Mouse (Mus musculus) lung, postnatal 0 days (tissue): Measurements from ENCODE around the gene Atp5j. TPM values are rescaled to one million over a fixed set of nuclear protein-coding genes. Genes with fewer than 3 reads are reported as not detected.

Experiments
- ATAC-seq: fragments of 200-750 bp; cut with Nextera tagmentation; 2 replicates; pipeline ENCODE4 v1.8.0; 2017; ENCODE audit warnings: moderate library complexity
- DNase-seq: peaks from one replicate; pipeline ENCODE4 v3.0.0-alpha.2; 2016; ENCODE audit warnings: low spot score
- H3K27ac ChIP-seq: fragments of 300-500 bp; sonication (generic); 2 replicates; pipeline ENCODE4 v1.5.1; 2014; ENCODE audit warnings: antibody characterized with exemption, mild to moderate bottlenecking, low read length, mixed read lengths
- H3K27me3 ChIP-seq: fragments of 300-500 bp; sonication (generic); replicated peaks from 2 replicates; pipeline ENCODE4 v1.6.1; 2014; ENCODE audit warnings: low read length, mixed read lengths; ENCODE audit not compliant: insufficient read depth
- H3K36me3 ChIP-seq: fragments of 300-500 bp; sonication (generic); 2 replicates; pipeline ENCODE4 v1.6.1; 2014; ENCODE audit warnings: low read length, mixed read lengths; ENCODE audit not compliant: insufficient read depth
- H3K4me1 ChIP-seq: fragments of 300-500 bp; sonication (generic); 2 replicates; pipeline ENCODE4 v1.6.1; 2014; ENCODE audit warnings: antibody characterized with exemption, low read depth, low read length, mixed read lengths; ENCODE audit not compliant: insufficient read depth
- H3K4me2 ChIP-seq: fragments of 300-500 bp; sonication (generic); replicated peaks from 2 replicates; pipeline ENCODE4 v1.6.1; 2014; ENCODE audit warnings: low read depth, mild to moderate bottlenecking, low read length, moderate library complexity, mixed read lengths
- H3K4me3 ChIP-seq: fragments of 300-500 bp; sonication (generic); 2 replicates; pipeline ENCODE4 v1.5.1; 2014; ENCODE audit warnings: low read depth, low read length
- H3K9ac ChIP-seq: fragments of 300-500 bp; sonication (generic); replicated peaks from 2 replicates; pipeline ENCODE4 v1.6.1; 2014; ENCODE audit warnings: low read depth, mild to moderate bottlenecking
- H3K9me3 ChIP-seq: fragments of 300-500 bp; sonication (generic); 2 replicates; pipeline ENCODE4 v1.6.1; 2016; ENCODE audit warnings: low read length, mixed read lengths
- CTCF ChIP-seq: IDR thresholded peaks from 2 replicates; pipeline ENCODE4 v1.5.1; 2016; ENCODE audit warnings: antibody characterized with exemption, mild to moderate bottlenecking
- EP300 ChIP-seq: IDR thresholded peaks from 2 replicates; pipeline ENCODE4 v1.6.1; 2016; ENCODE audit warnings: antibody characterized with exemption, mild to moderate bottlenecking, control low read depth
- WGBS: fragments of 180-500 bp; shearing (Covaris S2); extraction: QIAGEN DNeasy Blood & Tissue Kit; methylation state at CpG from one replicate; pipeline ENCODE4 v1.1.7; 2014; 5-methylcytosine and 5-hydroxymethylcytosine counted together
- polyA plus RNA-seq: library from polyadenylated mRNA; unstranded; fragments of >200 nt; fragmentation: Nextera tagmentation; extraction: Ambion mirVana; gene quantifications from 2 replicates; pipeline ENCODE4 v1.2.1, GENCODE M21; 2015

Atp5j gene
- 663 and 711 TPM in 2 replicates for polyA plus RNA-seq

GRCm38 (mm10) chr16:84835441-84835822, at the start of gene Atp5j:
Gene Atp5j, minus strand, starts transcription at chr16:84835625.
- H3K4me3 ChIP-seq: peak within 1 kb of the TSS; percentile 92
- H3K4me2 ChIP-seq: peak within 1 kb of the TSS; percentile 78
- under 1% methylated on average over 33 of the region's 57 CpGs for WGBS
- H3K9ac ChIP-seq: peak within 1 kb of the TSS; percentile 97
- H3K4me1 ChIP-seq: peaks cover 4% of the 10 kb centered on the region; the same call in 1 of the 2 replicates
- H3K27ac ChIP-seq: peak within 1 kb of the TSS; percentile 98
- DNase-seq (peak; percentile 90), ATAC-seq (peak; percentile 71)
- no peaks in the 10 kb centered on the region for H3K27me3 ChIP-seq
- peaks cover 8% of the 10 kb centered on the region; the same call in 1 of the 2 replicates for H3K36me3 ChIP-seq
- no peaks in the 10 kb centered on the region for H3K9me3 ChIP-seq
- no peak for TF ChIP-seq EP300
- TF ChIP-seq CTCF: no peak

- no peaks in the 10 kb centered on the region for H3K9me3 ChIP-seq
- ATAC-seq (no peak), DNase-seq (no peak)
- no peak overlapping the region for H3K4me3 ChIP-seq
- H3K27me3 ChIP-seq: no peaks in the 10 kb centered on the region
- WGBS: 74% methylated on average over 8 of the region's 8 CpGs
- no peaks in the 10 kb centered on the region for H3K36me3 ChIP-seq
- no peak overlapping the region for H3K9ac ChIP-seq
- no peak for TF ChIP-seq EP300
- no peak overlapping the region for H3K27ac ChIP-seq
- no peak overlapping the region for H3K4me2 ChIP-seq
- H3K4me1 ChIP-seq: no peaks in the 10 kb centered on the region
Measured at GRCm38 (mm10) chr16:84884572-84884971, 49.1 kb upstream of the Atp5j start.

- Histone ChIP-seq H3K9me3 (no peaks in the 10 kb centered on the region), H3K27ac (no peak overlapping the region), H3K9ac (no peak overlapping the region), H3K4me3 (no peak overlapping the region), H3K36me3 (no peaks in the 10 kb centered on the region), H3K4me2 (no peak overlapping the region), H3K4me1 (no peaks in the 10 kb centered on the region), H3K27me3 (no peaks in the 10 kb centered on the region)
- no peak for TF ChIP-seq EP300
- TF ChIP-seq CTCF: no peak
- ATAC-seq (no peak), DNase-seq (no peak)
- 87% methylated on average over 7 of the region's 8 CpGs for WGBS
Measured at GRCm38 (mm10) chr16:84881754-84882321, 46.4 kb upstream of the Atp5j start.

GRCm38 (mm10) chr16:84881168-84881567, 45.7 kb upstream of the Atp5j start:
- H3K9me3 ChIP-seq: no peaks in the 10 kb centered on the region
- no peak for DNase-seq

GRCm38 (mm10) chr16:84879146-84879545, 43.7 kb upstream of the Atp5j start:
- no peaks in the 10 kb centered on the region for H3K9me3 ChIP-seq
- H3K36me3 ChIP-seq: no peaks in the 10 kb centered on the region
- DNase-seq: peak; percentile 76
- H3K9ac ChIP-seq: no peak overlapping the region
- 19% methylated on average over 5 of the region's 5 CpGs for WGBS
- no peaks in the 10 kb centered on the region for H3K27me3 ChIP-seq
- no peak overlapping the region for H3K4me2 ChIP-seq
- ATAC-seq: no peak
- H3K4me1 ChIP-seq: no peaks in the 10 kb centered on the region
- H3K27ac ChIP-seq: no peak overlapping the region
- TF ChIP-seq CTCF (peak; percentile 91), EP300 (no peak)
- H3K4me3 ChIP-seq: no peak overlapping the region

More at GRCm38 (mm10) chr16:84881168-84881567, 45.7 kb upstream of the Atp5j start:
- no peak overlapping the region for H3K9ac ChIP-seq
- H3K27ac ChIP-seq: no peak overlapping the region
- WGBS: 84% methylated on average over 9 of the region's 9 CpGs
- no peak overlapping the region for H3K4me2 ChIP-seq
- ATAC-seq: no peak
- no peaks in the 10 kb centered on the region for H3K4me1 ChIP-seq
- TF ChIP-seq EP300: no peak
- TF ChIP-seq CTCF: no peak
- H3K4me3 ChIP-seq: no peak overlapping the region
- H3K36me3 ChIP-seq: no peaks in the 10 kb centered on the region
- no peaks in the 10 kb centered on the region for H3K27me3 ChIP-seq

- H3K9me3 ChIP-seq: no peaks in the 10 kb centered on the region
- H3K4me3 ChIP-seq: no peak overlapping the region
- H3K36me3 ChIP-seq: no peaks in the 10 kb centered on the region
- DNase-seq: no peak
- no peak overlapping the region for H3K9ac ChIP-seq
- 38% methylated on average over 8 of the region's 8 CpGs for WGBS
- TF ChIP-seq CTCF (no peak), EP300 (no peak)
- no peaks in the 10 kb centered on the region for H3K27me3 ChIP-seq
- ATAC-seq: no peak
- H3K27ac ChIP-seq: no peak overlapping the region
- H3K4me1 ChIP-seq: no peaks in the 10 kb centered on the region
- no peak overlapping the region for H3K4me2 ChIP-seq
Measured at GRCm38 (mm10) chr16:84876082-84876481, 40.7 kb upstream of the Atp5j start.

- Histone ChIP-seq H3K4me3 (no peak overlapping the region), H3K4me1 (no peaks in the 10 kb centered on the region), H3K9me3 (no peaks in the 10 kb centered on the region), H3K36me3 (no peaks in the 10 kb centered on the region), H3K27me3 (no peaks in the 10 kb centered on the region), H3K4me2 (no peak overlapping the region), H3K9ac (no peak overlapping the region), H3K27ac (no peak overlapping the region)
- TF ChIP-seq EP300 (no peak), CTCF (no peak)
- 64% methylated on average over 7 of the region's 7 CpGs for WGBS
- no peak for ATAC-seq
- DNase-seq: no peak
Measured at GRCm38 (mm10) chr16:84875718-84876035, 40.3 kb upstream of the Atp5j start.
